Mouse (Mus musculus): ENCODE measurements around the gene Plcxd2. TPM values are rescaled to one million over a fixed set of nuclear protein-coding genes. Genes with fewer than 3 reads are reported as not detected.

Gene Plcxd2
- polyA plus RNA-seq, 1 experiment from 2014 or later: 1.4 TPM

GRCm38 (mm10) chr16:46010906-46011220 is 845 bp upstream of the Plcxd2 start:
- no peak for ATAC-seq (ENCODE audit: insufficient number of reproducible peaks, low FRiP score, low TSS enrichment, low read depth)
- Histone ChIP-seq H3K9ac (peak overlapping the region; percentile 44), H3K4me3 (replicated peaks) (peak overlapping the region; percentile 55), H3K36me3 (no peaks in the 10 kb centered on the region), H3K27ac (replicated peaks) (peak overlapping the region; percentile 69), H3K4me1 (peaks cover 5% of the 10 kb centered on the region; the same call in 1 of the 2 replicates), H3K4me2 (replicated peaks) (peak overlapping the region; percentile 90), H3K9me3 (replicated peaks) (no peaks in the 10 kb centered on the region), H3K27me3 (no peaks in the 10 kb centered on the region)
- 4% methylated on average over 5 of the region's 5 CpGs for WGBS

GRCm38 (mm10) chr16:46009717-46010116 is 301 bp downstream of the Plcxd2 start:
- under 1% methylated on average over 13 of the region's 13 CpGs for WGBS
- 0 out of 2 replicates have a peak overlapping the region, but pooled peaks have one; percentile 69 for H3K27ac ChIP-seq (replicated peaks)
- H3K9me3 ChIP-seq (replicated peaks): no peaks in the 10 kb centered on the region
- no peaks in the 10 kb centered on the region for H3K27me3 ChIP-seq
- peak overlapping the region; percentile 55 for H3K4me3 ChIP-seq (replicated peaks)
- peak overlapping the region; percentile 29; the same call in 1 of the 2 replicates for H3K9ac ChIP-seq
- peaks cover 5% of the 10 kb centered on the region; the same call in 1 of the 2 replicates for H3K4me1 ChIP-seq
- H3K36me3 ChIP-seq: no peaks in the 10 kb centered on the region
- H3K4me2 ChIP-seq (replicated peaks): peak overlapping the region; percentile 90
- no peak for ATAC-seq (ENCODE audit: insufficient number of reproducible peaks, low FRiP score, low TSS enrichment, low read depth)

DNA sequence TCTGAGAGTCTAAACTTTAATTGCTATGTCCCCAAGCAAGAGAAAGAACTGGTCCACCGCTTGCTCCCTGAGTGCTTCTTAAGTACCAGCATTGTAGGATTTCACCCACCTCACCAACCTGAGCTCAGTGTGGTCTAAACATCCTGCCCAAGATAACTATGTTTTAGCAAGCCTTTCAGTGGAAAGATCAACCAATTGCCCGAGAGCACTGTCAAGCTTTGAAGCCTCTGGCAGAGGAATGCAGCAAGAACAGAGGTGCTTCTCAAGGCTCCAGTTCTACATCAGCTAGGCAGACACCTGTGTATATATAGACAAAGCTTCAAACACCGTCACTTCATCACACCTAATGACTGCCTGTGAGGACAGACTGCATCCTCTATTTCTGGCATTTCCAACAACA is 1.3 kb downstream of the Plcxd2 start:
- ATAC-seq (ENCODE audit: insufficient number of reproducible peaks, low FRiP score, low TSS enrichment, low read depth): no peak
- H3K27ac ChIP-seq (replicated peaks): no peak overlapping the region
- no peaks in the 10 kb centered on the region for H3K9me3 ChIP-seq (replicated peaks)
- peaks cover 5% of the 10 kb centered on the region; the same call in 1 of the 2 replicates for H3K4me1 ChIP-seq
- no peaks in the 10 kb centered on the region for H3K27me3 ChIP-seq
- no peak overlapping the region for H3K9ac ChIP-seq
- no peak overlapping the region for H3K4me2 ChIP-seq (replicated peaks)
- 65% methylated on average over 3 of the region's 3 CpGs for WGBS
- no peak overlapping the region for H3K4me3 ChIP-seq (replicated peaks)
- H3K36me3 ChIP-seq: no peaks in the 10 kb centered on the region

DNA sequence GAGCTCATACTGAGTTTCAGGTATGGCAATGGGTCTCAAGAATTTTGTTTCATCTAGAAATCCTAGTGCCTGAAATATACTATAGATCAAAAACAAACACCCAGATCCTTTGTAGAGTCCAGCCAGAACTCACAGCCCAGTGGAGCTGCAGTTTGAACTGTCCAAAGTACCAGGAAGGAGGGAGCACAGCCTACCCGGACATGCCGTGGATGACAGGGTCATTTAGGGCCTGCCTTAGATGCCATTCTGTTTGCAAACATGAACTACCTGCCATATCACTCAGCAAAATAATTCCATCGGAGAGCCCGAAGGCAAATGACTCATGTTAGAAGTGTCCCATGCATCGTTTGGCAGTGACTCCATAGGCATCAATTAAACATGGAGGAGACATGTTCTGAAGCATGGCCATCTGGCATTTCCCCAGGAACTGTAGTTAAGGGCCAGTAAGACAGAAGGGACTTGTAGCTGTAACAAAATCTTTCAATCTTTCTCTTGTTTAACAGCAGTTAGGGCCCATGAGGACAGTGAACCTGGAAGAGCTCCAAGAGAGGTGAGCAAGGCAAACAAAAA is 1.9 kb downstream of the Plcxd2 start:
- H3K27ac ChIP-seq (replicated peaks): no peak overlapping the region
- no peak overlapping the region for H3K4me2 ChIP-seq (replicated peaks)
- H3K9ac ChIP-seq: no peak overlapping the region
- no peak for ATAC-seq (ENCODE audit: insufficient number of reproducible peaks, low FRiP score, low TSS enrichment, low read depth)
- WGBS: 76% methylated on average over 5 of the region's 5 CpGs
- H3K9me3 ChIP-seq (replicated peaks): no peaks in the 10 kb centered on the region
- no peak overlapping the region for H3K4me3 ChIP-seq (replicated peaks)
- H3K4me1 ChIP-seq: peaks cover 5% of the 10 kb centered on the region; the same call in 1 of the 2 replicates
- no peaks in the 10 kb centered on the region for H3K27me3 ChIP-seq
- H3K36me3 ChIP-seq: no peaks in the 10 kb centered on the region

DNA sequence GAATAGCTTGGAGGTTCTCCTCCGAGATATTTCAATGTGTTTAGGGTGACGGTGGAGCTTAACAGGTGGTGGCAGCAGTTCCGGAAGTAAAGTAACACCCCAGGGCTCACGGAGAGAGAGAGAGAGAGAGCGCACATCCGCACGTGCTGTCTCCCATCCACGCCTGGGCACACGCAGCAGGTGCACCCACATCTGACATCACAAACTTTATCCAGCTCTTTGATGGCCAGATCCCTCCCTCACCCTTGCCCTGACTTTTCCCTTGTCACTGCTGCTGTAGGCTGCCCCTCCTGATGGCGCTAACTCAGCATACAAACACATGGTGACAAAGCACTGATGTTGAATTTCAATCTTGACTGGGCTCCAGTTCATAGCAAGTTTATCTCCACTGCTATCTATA is 3.8 kb downstream of the Plcxd2 start:
- ATAC-seq (ENCODE audit: insufficient number of reproducible peaks, low FRiP score, low TSS enrichment, low read depth): no peak
- Histone ChIP-seq H3K4me2 (replicated peaks) (no peak overlapping the region), H3K9me3 (replicated peaks) (no peaks in the 10 kb centered on the region), H3K9ac (no peak overlapping the region), H3K36me3 (no peaks in the 10 kb centered on the region), H3K4me1 (peaks cover 9% of the 10 kb centered on the region; the same call in 1 of the 2 replicates), H3K27me3 (no peaks in the 10 kb centered on the region), H3K4me3 (replicated peaks) (no peak overlapping the region), H3K27ac (replicated peaks) (no peak overlapping the region)
- 74% methylated on average over 10 of the region's 10 CpGs for WGBS

- 66% methylated on average over 10 of the region's 10 CpGs for WGBS
- H3K9ac ChIP-seq: no peak overlapping the region
- ATAC-seq (ENCODE audit: insufficient number of reproducible peaks, low FRiP score, low TSS enrichment, low read depth): no peak
- H3K4me3 ChIP-seq (replicated peaks): no peak overlapping the region
- H3K9me3 ChIP-seq (replicated peaks): no peaks in the 10 kb centered on the region
- 0 out of 2 replicates have a peak, but pooled peaks cover 4% of the 10 kb centered on the region for H3K4me1 ChIP-seq
- no peaks in the 10 kb centered on the region for H3K36me3 ChIP-seq
- no peaks in the 10 kb centered on the region for H3K27me3 ChIP-seq
- H3K4me2 ChIP-seq (replicated peaks): no peak overlapping the region
- no peak overlapping the region for H3K27ac ChIP-seq (replicated peaks)
Observed at GRCm38 (mm10) chr16:46001550-46002166, 8.4 kb downstream of the Plcxd2 start.

DNA sequence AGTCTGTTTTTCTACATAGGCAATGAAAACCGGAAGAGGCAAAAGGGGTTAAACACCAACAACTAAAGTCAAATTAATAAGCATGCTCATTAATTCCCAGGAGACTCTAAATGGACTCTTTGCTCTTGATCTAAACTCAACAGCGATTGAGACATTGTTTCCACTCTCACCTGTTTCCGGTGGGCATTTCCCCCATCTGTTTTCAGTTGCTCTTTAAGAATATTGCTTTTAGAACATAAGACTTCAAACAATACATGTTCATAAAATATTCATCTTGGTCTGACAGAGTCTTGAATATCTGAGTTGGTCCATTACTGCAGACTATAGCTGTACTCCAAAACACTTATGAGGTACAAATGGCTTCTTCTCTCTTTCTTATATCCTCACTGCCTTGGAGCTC is 9.0 kb downstream of the Plcxd2 start:
- WGBS: 66% methylated on average over 3 of the region's 3 CpGs
- H3K36me3 ChIP-seq: no peaks in the 10 kb centered on the region
- no peak overlapping the region for H3K4me3 ChIP-seq (replicated peaks)
- 0 out of 2 replicates have a peak, but pooled peaks cover 4% of the 10 kb centered on the region for H3K4me1 ChIP-seq
- ATAC-seq (ENCODE audit: insufficient number of reproducible peaks, low FRiP score, low TSS enrichment, low read depth): no peak
- no peaks in the 10 kb centered on the region for H3K9me3 ChIP-seq (replicated peaks)
- no peak overlapping the region for H3K9ac ChIP-seq
- no peak overlapping the region for H3K4me2 ChIP-seq (replicated peaks)
- no peaks in the 10 kb centered on the region for H3K27me3 ChIP-seq
- no peak overlapping the region for H3K27ac ChIP-seq (replicated peaks)

DNA sequence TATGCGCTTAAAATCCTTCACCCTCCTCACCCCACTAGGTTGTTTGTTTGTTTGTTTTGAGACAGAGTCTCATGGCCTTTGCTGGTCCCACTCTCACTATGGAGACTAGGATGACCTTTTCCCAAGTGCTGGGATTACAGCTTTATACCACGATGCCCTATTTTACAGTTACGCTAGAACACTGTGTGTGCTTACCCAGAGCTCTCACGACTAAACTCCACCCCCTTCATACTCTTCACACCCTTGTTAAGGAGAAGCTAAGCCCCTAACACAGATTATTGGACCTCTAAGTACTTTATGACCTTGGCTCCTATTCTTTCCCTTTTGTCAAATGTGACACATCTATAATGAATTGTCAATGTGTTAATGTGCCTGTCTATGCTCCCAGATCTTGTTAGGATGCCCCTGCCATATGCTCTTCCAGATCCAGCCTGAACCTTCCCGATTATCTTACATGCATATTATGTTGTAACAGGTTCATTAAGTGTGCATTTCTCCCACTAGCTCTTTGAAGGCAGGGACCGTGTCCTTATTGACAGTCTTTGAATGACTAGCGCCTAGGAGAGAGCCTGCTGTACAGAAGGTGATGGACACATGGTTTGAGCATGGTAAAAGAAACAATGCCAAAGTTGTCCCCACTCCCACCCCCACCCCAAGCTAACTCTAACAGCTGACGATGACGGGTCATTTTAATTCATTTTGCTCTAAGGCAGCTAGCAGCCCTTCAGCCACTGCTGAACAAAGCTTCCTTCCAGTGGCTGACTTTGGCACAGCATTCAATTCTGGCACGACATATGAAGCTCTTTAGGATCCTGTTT is 10.4 kb downstream of the Plcxd2 start:
- no peaks in the 10 kb centered on the region for H3K9me3 ChIP-seq (replicated peaks)
- WGBS: 73% methylated on average over 10 of the region's 10 CpGs
- H3K36me3 ChIP-seq: no peaks in the 10 kb centered on the region
- H3K27ac ChIP-seq (replicated peaks): no peak overlapping the region
- ATAC-seq (ENCODE audit: insufficient number of reproducible peaks, low FRiP score, low TSS enrichment, low read depth): no peak
- 0 out of 2 replicates have a peak, but pooled peaks cover 4% of the 10 kb centered on the region for H3K4me1 ChIP-seq
- no peak overlapping the region for H3K9ac ChIP-seq
- no peak overlapping the region for H3K4me2 ChIP-seq (replicated peaks)
- H3K4me3 ChIP-seq (replicated peaks): no peak overlapping the region
- no peaks in the 10 kb centered on the region for H3K27me3 ChIP-seq

DNA sequence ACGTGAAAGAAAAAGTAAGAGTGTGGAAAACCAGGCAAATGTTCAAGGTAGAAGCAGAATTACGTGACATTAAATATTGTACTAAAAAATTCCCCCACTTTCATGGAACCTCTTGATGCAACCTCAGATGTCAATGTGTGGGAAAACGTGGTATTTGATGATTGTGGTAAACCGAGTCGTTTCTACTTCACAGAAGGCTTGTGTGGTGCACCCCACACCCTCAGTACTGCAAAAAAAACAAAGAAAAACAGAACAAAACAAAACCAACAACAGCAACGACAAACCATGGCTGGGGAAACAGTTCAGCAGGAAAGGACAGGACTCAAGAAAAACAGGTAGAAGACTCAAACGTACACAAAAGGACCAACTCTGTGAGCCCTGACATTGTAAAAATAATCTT is 11.8 kb downstream of the Plcxd2 start:
- Histone ChIP-seq H3K9me3 (replicated peaks) (no peaks in the 10 kb centered on the region), H3K9ac (no peak overlapping the region), H3K4me2 (replicated peaks) (no peak overlapping the region), H3K36me3 (no peaks in the 10 kb centered on the region), H3K4me3 (replicated peaks) (no peak overlapping the region), H3K27me3 (no peaks in the 10 kb centered on the region), H3K27ac (replicated peaks) (no peak overlapping the region), H3K4me1 (0 out of 2 replicates have a peak, but pooled peaks cover 4% of the 10 kb centered on the region)
- WGBS: 79% methylated on average over 7 of the region's 7 CpGs
- ATAC-seq (ENCODE audit: insufficient number of reproducible peaks, low FRiP score, low TSS enrichment, low read depth): no peak

DNA sequence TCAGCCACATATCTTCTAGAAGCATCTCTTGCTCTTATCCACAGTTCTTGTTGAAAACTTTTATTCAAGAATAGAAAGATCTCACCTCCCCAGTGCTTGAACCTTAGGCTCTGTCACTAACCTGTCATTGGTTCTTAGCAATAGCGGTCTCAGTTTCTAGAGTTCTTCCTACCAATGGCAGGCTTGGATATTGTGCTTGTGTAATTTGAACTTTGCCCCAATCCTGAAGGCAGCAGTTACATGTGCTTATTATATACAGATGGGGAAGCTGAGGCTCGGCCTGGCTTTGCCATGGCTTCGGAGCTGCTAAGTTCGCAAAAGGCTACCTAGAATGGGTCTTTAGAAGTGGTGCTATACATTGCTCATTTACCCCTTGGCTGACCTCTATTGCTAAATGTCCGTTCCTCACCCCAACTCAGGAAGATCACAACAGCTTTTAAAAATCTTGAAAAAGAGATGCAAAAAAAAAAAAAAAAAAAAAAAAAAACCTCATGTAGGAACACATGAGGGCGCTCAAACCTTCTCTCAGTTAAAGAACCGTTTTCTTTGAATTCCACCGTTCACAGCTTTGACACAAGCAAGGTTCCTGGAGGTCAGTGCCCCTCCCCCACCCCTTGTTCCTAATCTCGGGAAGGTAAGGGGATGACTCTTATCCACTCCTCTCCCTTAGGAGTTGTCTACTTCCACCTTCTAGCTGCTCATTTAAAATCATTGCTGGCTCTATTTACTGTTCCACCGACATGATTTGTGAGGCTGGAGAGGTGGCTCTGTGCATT is 18.9 kb downstream of the Plcxd2 start:
- no peak overlapping the region for H3K27ac ChIP-seq (replicated peaks)
- H3K4me2 ChIP-seq (replicated peaks): no peak overlapping the region
- no peaks in the 10 kb centered on the region for H3K36me3 ChIP-seq
- H3K4me1 ChIP-seq: no peaks in the 10 kb centered on the region
- ATAC-seq (ENCODE audit: insufficient number of reproducible peaks, low FRiP score, low TSS enrichment, low read depth): no peak
- no peak overlapping the region for H3K9ac ChIP-seq
- H3K4me3 ChIP-seq (replicated peaks): no peak overlapping the region
- H3K27me3 ChIP-seq: no peaks in the 10 kb centered on the region
- WGBS: 43% methylated on average over 10 of the region's 10 CpGs
- no peaks in the 10 kb centered on the region for H3K9me3 ChIP-seq (replicated peaks)

GRCm38 (mm10) chr16:45986236-45986635 is 23.8 kb downstream of the Plcxd2 start:
- Histone ChIP-seq H3K27me3 (no peaks in the 10 kb centered on the region), H3K4me3 (replicated peaks) (no peak overlapping the region), H3K36me3 (no peaks in the 10 kb centered on the region), H3K4me1 (no peaks in the 10 kb centered on the region), H3K9me3 (replicated peaks) (no peaks in the 10 kb centered on the region), H3K4me2 (replicated peaks) (no peak overlapping the region), H3K9ac (no peak overlapping the region), H3K27ac (replicated peaks) (no peak overlapping the region)
- WGBS: 68% methylated on average over 1 of the region's 1 CpGs
- no peak for ATAC-seq (ENCODE audit: insufficient number of reproducible peaks, low FRiP score, low TSS enrichment, low read depth)

Data from embryonic facial prominence, embryonic 15.5 days (tissue).